Mouse (Mus musculus) liver, embryonic 11.5 days (tissue): ENCODE measurements at regions not wholly inside any gene's neighbourhood (a gene's known extent, or its start where the extent isn't known, plus 50 kb on each side); places are given as distances from the start of the nearest gene placed in this dataset.

ENCODE experiments used
- ATAC-seq: fragments of 200-750 bp; cut with Nextera tagmentation; replicated peaks from 2 replicates; pipeline ENCODE4 v1.8.0; 2017; ENCODE audit warnings: moderate number of reproducible peaks, mild to moderate bottlenecking, moderate TSS enrichment, moderate library complexity; ENCODE audit not compliant: low FRiP score
- DNase-seq: peaks from one replicate; pipeline ENCODE4 v3.0.0-alpha.2; 2017; ENCODE audit warnings: low spot score
- H3K27ac ChIP-seq: fragments of 300-500 bp; sonication (generic); 2 replicates; pipeline ENCODE4 v1.5.1; 2014; ENCODE audit warnings: mild to moderate bottlenecking, low read depth, low read length, control low read depth
- H3K27me3 ChIP-seq: fragments of 300-500 bp; sonication (generic); replicated peaks from 2 replicates; pipeline ENCODE4 v1.6.1; 2014; ENCODE audit warnings: low read length, mixed read lengths; ENCODE audit not compliant: control insufficient read depth, insufficient read depth
- H3K36me3 ChIP-seq: fragments of 300-500 bp; sonication (generic); 2 replicates; pipeline ENCODE4 v1.6.1; 2014; ENCODE audit warnings: mild to moderate bottlenecking, low read length, moderate library complexity, mixed read lengths; ENCODE audit not compliant: control insufficient read depth, insufficient read depth
- H3K4me1 ChIP-seq: fragments of 300-500 bp; sonication (generic); replicated peaks from 2 replicates; pipeline ENCODE4 v1.6.1; 2014; ENCODE audit warnings: low read length, mixed read lengths; ENCODE audit not compliant: control insufficient read depth, insufficient read depth
- H3K4me2 ChIP-seq: fragments of 300-500 bp; sonication (generic); 2 replicates; pipeline ENCODE4 v1.6.1; 2014; ENCODE audit warnings: mild to moderate bottlenecking, control low read depth, moderate library complexity
- H3K4me3 ChIP-seq: fragments of 300-500 bp; sonication (generic); 2 replicates; pipeline ENCODE4 v1.5.1; 2014; ENCODE audit warnings: low read depth, low read length, control low read depth
- H3K9ac ChIP-seq: fragments of 300-500 bp; sonication (generic); 2 replicates; pipeline ENCODE4 v1.6.1; 2014; ENCODE audit warnings: low read depth, low read length, control low read depth
- H3K9me3 ChIP-seq: fragments of 300-500 bp; sonication (generic); 2 replicates; pipeline ENCODE4 v1.6.1; 2016; ENCODE audit warnings: low read length, inconsistent platforms, mixed read lengths; ENCODE audit not compliant: control insufficient read depth
- WGBS: fragments of 180-500 bp; shearing (Covaris S2); extraction: QIAGEN DNeasy Blood & Tissue Kit; methylation state at CpG from one replicate; pipeline ENCODE4 v1.1.7; 2014; 5-methylcytosine and 5-hydroxymethylcytosine counted together

- DNase-seq = no peak
- WGBS = 58% methylated on average over 6 of the region's 6 CpGs
- no peaks in the 10 kb centered on the region for H3K27me3 ChIP-seq
- no peaks in the 10 kb centered on the region for H3K36me3 ChIP-seq
- H3K27ac ChIP-seq = no peak overlapping the region
- H3K4me2 ChIP-seq = no peak overlapping the region
- H3K4me1 ChIP-seq = 0 out of 2 replicates have a peak, but pooled peaks cover under 1% of the 10 kb centered on the region
- no peak overlapping the region for H3K4me3 ChIP-seq
- ATAC-seq = no peak
- no peaks in the 10 kb centered on the region for H3K9me3 ChIP-seq
- no peak overlapping the region for H3K9ac ChIP-seq
Measured at GRCm38 (mm10) chr1:90463302-90463701, 139.5 kb upstream of the Cops8 start.

GRCm38 (mm10) chr1:90467646-90468045, 135.1 kb upstream of the Cops8 start:
- H3K9me3 ChIP-seq = no peaks in the 10 kb centered on the region
- ATAC-seq (no peak), DNase-seq (no peak)
- no peaks in the 10 kb centered on the region for H3K27me3 ChIP-seq
- no peak overlapping the region for H3K4me3 ChIP-seq
- no peak overlapping the region for H3K9ac ChIP-seq
- H3K27ac ChIP-seq = no peak overlapping the region
- no peaks in the 10 kb centered on the region for H3K4me1 ChIP-seq
- H3K36me3 ChIP-seq = no peaks in the 10 kb centered on the region
- H3K4me2 ChIP-seq = no peak overlapping the region
- WGBS = 75% methylated on average over 9 of the region's 9 CpGs

- Histone ChIP-seq H3K9ac (no peak overlapping the region), H3K9me3 (no peaks in the 10 kb centered on the region), H3K27ac (no peak overlapping the region), H3K4me3 (no peak overlapping the region), H3K4me1 (no peaks in the 10 kb centered on the region), H3K27me3 (no peaks in the 10 kb centered on the region), H3K36me3 (no peaks in the 10 kb centered on the region), H3K4me2 (no peak overlapping the region)
- WGBS = 73% methylated on average over 10 of the region's 10 CpGs
- DNase-seq (no peak), ATAC-seq (no peak)
Measured at GRCm38 (mm10) chr1:90470996-90471395, 131.8 kb upstream of the Cops8 start.

GRCm38 (mm10) chr1:90471806-90472205, 131.0 kb upstream of the Cops8 start:
- Histone ChIP-seq H3K9me3 (no peaks in the 10 kb centered on the region), H3K4me3 (no peak overlapping the region), H3K4me1 (no peaks in the 10 kb centered on the region), H3K4me2 (no peak overlapping the region), H3K36me3 (no peaks in the 10 kb centered on the region), H3K27me3 (no peaks in the 10 kb centered on the region), H3K27ac (no peak overlapping the region), H3K9ac (no peak overlapping the region)
- ATAC-seq (no peak), DNase-seq (no peak)
- WGBS = 83% methylated on average over 13 of the region's 13 CpGs

- Histone ChIP-seq H3K4me3 (no peak overlapping the region), H3K4me2 (no peak overlapping the region), H3K36me3 (no peaks in the 10 kb centered on the region), H3K9me3 (no peaks in the 10 kb centered on the region), H3K27me3 (no peaks in the 10 kb centered on the region), H3K4me1 (no peaks in the 10 kb centered on the region), H3K27ac (no peak overlapping the region), H3K9ac (no peak overlapping the region)
- ATAC-seq (no peak), DNase-seq (no peak)
- 81% methylated on average over 10 of the region's 10 CpGs for WGBS
Measured at GRCm38 (mm10) chr1:90475060-90475813, 127.5 kb upstream of the Cops8 start.

GRCm38 (mm10) chr1:90476556-90477243, 126.1 kb upstream of the Cops8 start:
- no peaks in the 10 kb centered on the region for H3K4me1 ChIP-seq
- no peak overlapping the region for H3K4me3 ChIP-seq
- H3K9ac ChIP-seq = no peak overlapping the region
- H3K36me3 ChIP-seq = no peaks in the 10 kb centered on the region
- no peak overlapping the region for H3K4me2 ChIP-seq
- H3K27ac ChIP-seq = no peak overlapping the region
- 47% methylated on average over 9 of the region's 9 CpGs for WGBS
- H3K9me3 ChIP-seq = no peaks in the 10 kb centered on the region
- DNase-seq = no peak
- no peak for ATAC-seq
- H3K27me3 ChIP-seq = no peaks in the 10 kb centered on the region

GRCm38 (mm10) chr1:90478839-90479238, 123.9 kb upstream of the Cops8 start:
- H3K9ac ChIP-seq = no peak overlapping the region
- 79% methylated on average over 2 of the region's 2 CpGs for WGBS
- H3K27ac ChIP-seq = no peak overlapping the region
- no peak overlapping the region for H3K4me3 ChIP-seq
- no peaks in the 10 kb centered on the region for H3K9me3 ChIP-seq
- H3K4me1 ChIP-seq = no peaks in the 10 kb centered on the region
- no peaks in the 10 kb centered on the region for H3K27me3 ChIP-seq
- no peak overlapping the region for H3K4me2 ChIP-seq
- no peak for ATAC-seq
- DNase-seq = no peak
- no peaks in the 10 kb centered on the region for H3K36me3 ChIP-seq

GRCm38 (mm10) chr1:90481247-90481646, 121.5 kb upstream of the Cops8 start:
- DNase-seq (no peak), ATAC-seq (no peak)
- H3K4me1 ChIP-seq = no peaks in the 10 kb centered on the region
- H3K27me3 ChIP-seq = no peaks in the 10 kb centered on the region
- no peak overlapping the region for H3K4me3 ChIP-seq
- no peak overlapping the region for H3K4me2 ChIP-seq
- no peak overlapping the region for H3K9ac ChIP-seq
- no peaks in the 10 kb centered on the region for H3K9me3 ChIP-seq
- 89% methylated on average over 5 of the region's 5 CpGs for WGBS
- no peaks in the 10 kb centered on the region for H3K36me3 ChIP-seq
- no peak overlapping the region for H3K27ac ChIP-seq

GRCm38 (mm10) chr1:90481708-90482107, 121.1 kb upstream of the Cops8 start:
- Histone ChIP-seq H3K27me3 (no peaks in the 10 kb centered on the region), H3K9me3 (no peaks in the 10 kb centered on the region), H3K4me1 (no peaks in the 10 kb centered on the region), H3K27ac (no peak overlapping the region), H3K4me3 (no peak overlapping the region), H3K9ac (no peak overlapping the region), H3K36me3 (no peaks in the 10 kb centered on the region), H3K4me2 (no peak overlapping the region)
- ATAC-seq (no peak), DNase-seq (no peak)
- 62% methylated on average over 5 of the region's 5 CpGs for WGBS
